Mouse (Mus musculus) hindbrain, embryonic 15.5 days (tissue): ENCODE measurements at regions not wholly inside any gene's neighbourhood (a gene's known extent, or its start where the extent isn't known, plus 50 kb on each side); places are given as distances from the start of the nearest gene placed in this dataset.

Experiments
- ATAC-seq: fragments of 200-750 bp; cut with Nextera tagmentation; 2 replicates; pipeline ENCODE4 v1.8.0; 2017; ENCODE audit warnings: low read depth, moderate number of reproducible peaks, moderate TSS enrichment; ENCODE audit not compliant: low FRiP score
- H3K27ac ChIP-seq: fragments of 300-500 bp; sonication (generic); replicated peaks from 2 replicates; pipeline ENCODE4 v1.5.1; 2015; ENCODE audit warnings: mild to moderate bottlenecking, inconsistent platforms
- H3K27me3 ChIP-seq: fragments of 300-500 bp; sonication (generic); 2 replicates; pipeline ENCODE4 v1.6.1; 2015; ENCODE audit warnings: control low read depth, inconsistent platforms
- H3K36me3 ChIP-seq: fragments of 300-500 bp; sonication (generic); 2 replicates; pipeline ENCODE4 v1.6.1; 2015; ENCODE audit warnings: control low read depth, inconsistent platforms
- H3K4me1 ChIP-seq: fragments of 300-500 bp; sonication (generic); replicated peaks from 2 replicates; pipeline ENCODE4 v1.6.1; 2015; ENCODE audit warnings: control low read depth, inconsistent platforms
- H3K4me2 ChIP-seq: fragments of 300-500 bp; sonication (generic); 2 replicates; pipeline ENCODE4 v1.6.1; 2015; ENCODE audit warnings: moderate library complexity, mild to moderate bottlenecking, inconsistent platforms
- H3K4me3 ChIP-seq: fragments of 300-500 bp; sonication (generic); 2 replicates; pipeline ENCODE4 v1.5.1; 2015; ENCODE audit warnings: mild to moderate bottlenecking, inconsistent platforms
- H3K9ac ChIP-seq: fragments of 300-500 bp; sonication (generic); 2 replicates; pipeline ENCODE4 v1.6.1; 2015; ENCODE audit warnings: inconsistent platforms
- H3K9me3 ChIP-seq: fragments of 300-500 bp; sonication (generic); 2 replicates; pipeline ENCODE4 v1.6.1; 2016; ENCODE audit warnings: control low read depth, inconsistent platforms
- WGBS: fragments of 180-500 bp; shearing (Covaris S2); methylation state at CpG from one replicate; pipeline ENCODE4 v1.1.7; 2015; 5-methylcytosine and 5-hydroxymethylcytosine counted together

- H3K9ac ChIP-seq: no peak overlapping the region
- H3K27ac ChIP-seq: no peak overlapping the region
- H3K27me3 ChIP-seq: no peaks in the 10 kb centered on the region
- no peak overlapping the region for H3K4me3 ChIP-seq
- H3K9me3 ChIP-seq: no peaks in the 10 kb centered on the region
- ATAC-seq: no peak
- no peak overlapping the region for H3K4me2 ChIP-seq
- no peaks in the 10 kb centered on the region for H3K4me1 ChIP-seq
- H3K36me3 ChIP-seq: no peaks in the 10 kb centered on the region
- WGBS: 0% methylated on average over 1 of the region's 1 CpGs
Measured at GRCm38 (mm10) chr3:50761766-50762165, 318.4 kb upstream of the Slc7a11 start.

GRCm38 (mm10) chr3:50758106-50758505, 314.7 kb upstream of the Slc7a11 start:
- Histone ChIP-seq H3K9me3 (no peaks in the 10 kb centered on the region), H3K27ac (no peak overlapping the region), H3K4me1 (no peaks in the 10 kb centered on the region), H3K4me3 (no peak overlapping the region), H3K9ac (no peak overlapping the region), H3K27me3 (no peaks in the 10 kb centered on the region), H3K4me2 (no peak overlapping the region), H3K36me3 (no peaks in the 10 kb centered on the region)
- WGBS: 86% methylated on average over 1 of the region's 1 CpGs
- ATAC-seq: no peak

- WGBS: 86% methylated on average over 1 of the region's 1 CpGs
- H3K27ac ChIP-seq: no peak overlapping the region
- no peak overlapping the region for H3K9ac ChIP-seq
- peaks cover 5% of the 10 kb centered on the region; the same call in 1 of the 2 replicates for H3K4me1 ChIP-seq
- H3K4me2 ChIP-seq: no peak overlapping the region
- ATAC-seq: no peak
- H3K36me3 ChIP-seq: no peaks in the 10 kb centered on the region
- H3K9me3 ChIP-seq: no peaks in the 10 kb centered on the region
- H3K4me3 ChIP-seq: no peak overlapping the region
- H3K27me3 ChIP-seq: no peaks in the 10 kb centered on the region
Measured at GRCm38 (mm10) chr3:50737173-50737572, 293.8 kb upstream of the Slc7a11 start.

- no peaks in the 10 kb centered on the region for H3K27me3 ChIP-seq
- no peaks in the 10 kb centered on the region for H3K9me3 ChIP-seq
- no peak overlapping the region for H3K9ac ChIP-seq
- WGBS: 90% methylated on average over 5 of the region's 5 CpGs
- ATAC-seq: no peak
- no peaks in the 10 kb centered on the region for H3K36me3 ChIP-seq
- H3K27ac ChIP-seq: no peak overlapping the region
- H3K4me3 ChIP-seq: no peak overlapping the region
- H3K4me2 ChIP-seq: no peak overlapping the region
- H3K4me1 ChIP-seq: no peaks in the 10 kb centered on the region
Measured at GRCm38 (mm10) chr3:50719035-50719434, 275.6 kb upstream of the Slc7a11 start.

GRCm38 (mm10) chr3:50713463-50713862, 270.0 kb upstream of the Slc7a11 start:
- H3K9ac ChIP-seq: no peak overlapping the region
- H3K4me3 ChIP-seq: no peak overlapping the region
- peaks cover 6% of the 10 kb centered on the region; the same call in 1 of the 2 replicates for H3K4me1 ChIP-seq
- no peaks in the 10 kb centered on the region for H3K36me3 ChIP-seq
- no peaks in the 10 kb centered on the region for H3K27me3 ChIP-seq
- 84% methylated on average over 6 of the region's 6 CpGs for WGBS
- no peaks in the 10 kb centered on the region for H3K9me3 ChIP-seq
- H3K27ac ChIP-seq: no peak overlapping the region
- ATAC-seq: no peak
- no peak overlapping the region for H3K4me2 ChIP-seq

DNA sequence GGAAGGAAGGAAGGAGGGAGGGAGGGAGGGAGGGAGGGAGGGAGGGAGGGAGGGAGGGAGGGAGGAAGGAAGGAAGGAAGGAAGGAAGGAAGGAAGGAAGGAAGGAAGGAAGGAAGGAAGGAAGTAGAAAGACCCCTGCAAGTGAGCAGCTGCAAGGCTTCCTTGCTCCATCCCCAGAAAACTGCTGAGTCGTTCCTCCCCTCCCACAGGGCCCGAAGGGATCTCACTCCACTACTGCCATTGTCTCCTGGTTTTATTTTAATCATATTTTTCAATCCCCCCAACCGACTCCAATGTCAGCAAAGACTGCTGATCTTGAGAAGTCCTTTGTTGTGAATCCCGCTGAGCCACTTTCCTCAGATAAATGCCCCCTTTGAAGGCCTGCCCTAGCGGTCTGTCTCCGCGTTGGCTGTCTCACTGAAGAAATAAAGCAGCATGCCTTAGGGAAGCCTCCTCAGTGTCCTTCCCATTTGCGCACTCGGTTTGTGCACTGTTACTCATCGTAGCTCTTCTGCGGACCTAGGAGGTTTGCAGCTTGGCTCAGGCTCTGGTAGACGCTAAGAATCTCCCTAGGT, 266.1 kb upstream of the Slc7a11 start:
- no peak overlapping the region for H3K9ac ChIP-seq
- no peaks in the 10 kb centered on the region for H3K9me3 ChIP-seq
- H3K27me3 ChIP-seq: no peaks in the 10 kb centered on the region
- H3K27ac ChIP-seq: no peak overlapping the region
- peak overlapping the region; percentile 37 for H3K4me2 ChIP-seq
- no peak overlapping the region for H3K4me3 ChIP-seq
- ATAC-seq: no peak
- H3K36me3 ChIP-seq: no peaks in the 10 kb centered on the region
- peaks cover 6% of the 10 kb centered on the region; the same call in 1 of the 2 replicates for H3K4me1 ChIP-seq
- WGBS: 9% methylated on average over 12 of the region's 12 CpGs

DNA sequence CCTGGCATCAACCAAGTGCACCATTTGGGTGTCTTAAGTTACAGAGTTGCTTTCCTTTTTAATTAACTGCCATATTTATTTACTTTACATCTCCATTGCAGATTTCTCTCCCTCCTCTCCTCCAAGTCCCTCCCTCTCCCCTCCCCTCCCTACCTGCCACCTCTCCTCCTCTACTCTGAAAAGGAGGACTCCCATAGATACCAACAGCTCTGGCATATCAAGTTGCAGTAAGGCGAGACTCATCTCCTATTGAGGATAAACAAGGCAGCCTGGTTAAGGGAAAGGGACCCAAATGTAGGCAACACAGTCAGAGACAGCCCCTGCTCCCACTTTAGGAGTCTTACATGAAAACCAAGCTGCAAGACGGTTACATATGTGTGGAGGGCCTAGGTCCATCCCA, 263.3 kb upstream of the Slc7a11 start:
- 76% methylated on average over 2 of the region's 2 CpGs for WGBS
- Histone ChIP-seq H3K27ac (no peak overlapping the region), H3K4me2 (no peak overlapping the region), H3K36me3 (no peaks in the 10 kb centered on the region), H3K4me1 (peaks cover 6% of the 10 kb centered on the region; the same call in 1 of the 2 replicates), H3K9me3 (no peaks in the 10 kb centered on the region), H3K4me3 (no peak overlapping the region), H3K27me3 (no peaks in the 10 kb centered on the region), H3K9ac (no peak overlapping the region)
- no peak for ATAC-seq

DNA sequence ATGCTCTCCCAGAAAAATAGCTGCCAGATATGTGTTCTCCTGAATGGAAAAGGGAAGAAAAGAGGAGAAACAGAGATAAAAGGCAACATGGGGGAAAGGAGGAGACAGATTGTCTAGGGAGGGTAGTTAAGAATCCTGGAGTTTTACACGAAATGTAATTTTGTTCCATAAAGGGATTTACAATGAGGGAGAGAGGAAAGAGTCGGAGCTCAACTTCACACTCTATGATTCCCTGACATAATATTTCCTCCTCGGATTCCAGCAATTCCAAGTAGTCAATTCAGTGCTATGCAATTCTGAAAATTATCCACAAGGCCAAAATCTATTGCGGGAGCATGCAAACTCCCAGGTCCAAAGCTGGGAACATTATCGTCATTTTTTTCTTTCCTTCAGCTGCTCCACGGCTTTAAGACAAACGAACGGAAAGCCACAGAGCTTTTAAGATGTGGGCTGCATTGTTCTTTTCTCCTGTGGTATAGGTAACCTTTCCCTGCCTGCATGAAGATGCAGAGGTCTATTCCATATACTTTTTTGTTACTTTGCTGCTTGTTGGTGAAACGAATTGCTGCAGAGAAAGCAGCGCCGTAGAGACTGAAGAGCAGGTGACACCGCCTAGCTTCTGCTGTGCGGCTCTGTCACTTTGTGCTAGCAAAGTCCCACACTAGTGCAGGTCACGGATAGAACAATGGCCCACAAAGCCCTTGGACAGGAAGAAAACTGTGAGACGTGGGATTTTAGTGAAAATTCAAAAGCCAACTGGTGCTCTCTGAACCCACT, 251.7 kb upstream of the Slc7a11 start:
- Histone ChIP-seq H3K4me2 (0 out of 2 replicates have a peak overlapping the region, but pooled peaks have one; percentile 17), H3K27ac (peak overlapping the region; percentile 63)

DNA sequence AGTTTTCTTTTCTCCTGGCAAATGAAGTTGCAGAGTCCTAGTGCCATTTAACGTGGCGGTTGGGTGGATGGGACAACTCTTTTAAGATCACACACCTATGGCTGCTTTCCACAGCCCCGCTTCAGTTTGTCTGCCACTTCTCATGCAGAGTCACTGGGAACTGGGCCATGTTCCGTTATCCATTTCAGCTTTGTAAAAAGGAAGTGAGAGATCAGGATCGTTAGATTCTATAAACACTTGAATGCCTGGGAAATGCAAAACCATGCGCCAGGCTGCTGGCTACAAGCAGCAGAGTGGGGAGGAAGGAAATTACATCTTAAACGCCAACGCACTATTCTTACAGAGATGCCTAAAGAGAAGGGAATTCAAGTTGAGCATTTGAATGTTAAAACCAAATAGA, 251.1 kb upstream of the Slc7a11 start:
- 31% methylated on average over 8 of the region's 8 CpGs for WGBS
- no peaks in the 10 kb centered on the region for H3K36me3 ChIP-seq
- 0 out of 2 replicates have a peak overlapping the region, but pooled peaks have one; percentile 17 for H3K4me2 ChIP-seq
- ATAC-seq: no peak
- no peak overlapping the region for H3K9ac ChIP-seq
- H3K27ac ChIP-seq: peak overlapping the region; percentile 63
- no peaks in the 10 kb centered on the region for H3K27me3 ChIP-seq
- no peak overlapping the region for H3K4me3 ChIP-seq
- no peaks in the 10 kb centered on the region for H3K9me3 ChIP-seq
- peaks cover 12% of the 10 kb centered on the region; the same call in 1 of the 2 replicates for H3K4me1 ChIP-seq

More for the DNA sequence above, 251.7 kb upstream of the Slc7a11 start:
- no peak overlapping the region for H3K9ac ChIP-seq
- H3K4me1 ChIP-seq: peaks cover 12% of the 10 kb centered on the region; the same call in 1 of the 2 replicates
- no peak for ATAC-seq
- no peaks in the 10 kb centered on the region for H3K36me3 ChIP-seq
- no peaks in the 10 kb centered on the region for H3K9me3 ChIP-seq
- 49% methylated on average over 15 of the region's 15 CpGs for WGBS
- no peak overlapping the region for H3K4me3 ChIP-seq
- no peaks in the 10 kb centered on the region for H3K27me3 ChIP-seq

DNA sequence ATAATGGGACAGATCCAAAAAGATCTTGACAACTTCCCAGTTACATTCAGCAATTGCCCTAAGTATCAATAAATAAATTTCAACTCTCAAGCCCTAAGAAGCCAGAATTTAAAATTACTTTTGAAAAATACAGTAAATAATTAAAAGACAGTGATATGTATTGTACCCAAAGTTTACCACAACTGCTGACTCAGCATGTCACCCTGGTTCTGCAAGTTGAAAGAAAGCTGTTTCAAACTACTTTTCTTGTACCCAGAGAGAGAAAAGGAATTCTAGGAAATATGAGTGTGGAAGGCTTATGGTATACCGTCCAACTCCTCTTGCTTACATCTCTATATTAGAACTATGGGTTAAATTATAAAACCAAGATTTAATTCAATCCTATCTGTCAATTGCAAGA, 248.9 kb upstream of the Slc7a11 start:
- Histone ChIP-seq H3K36me3 (no peaks in the 10 kb centered on the region), H3K27ac (no peak overlapping the region), H3K4me1 (peaks cover 12% of the 10 kb centered on the region; the same call in 1 of the 2 replicates), H3K4me3 (no peak overlapping the region), H3K27me3 (no peaks in the 10 kb centered on the region), H3K9me3 (no peaks in the 10 kb centered on the region), H3K9ac (no peak overlapping the region), H3K4me2 (no peak overlapping the region)
- ATAC-seq: no peak
- 94% methylated on average over 1 of the region's 1 CpGs for whole genome bisulfite sequencing

DNA sequence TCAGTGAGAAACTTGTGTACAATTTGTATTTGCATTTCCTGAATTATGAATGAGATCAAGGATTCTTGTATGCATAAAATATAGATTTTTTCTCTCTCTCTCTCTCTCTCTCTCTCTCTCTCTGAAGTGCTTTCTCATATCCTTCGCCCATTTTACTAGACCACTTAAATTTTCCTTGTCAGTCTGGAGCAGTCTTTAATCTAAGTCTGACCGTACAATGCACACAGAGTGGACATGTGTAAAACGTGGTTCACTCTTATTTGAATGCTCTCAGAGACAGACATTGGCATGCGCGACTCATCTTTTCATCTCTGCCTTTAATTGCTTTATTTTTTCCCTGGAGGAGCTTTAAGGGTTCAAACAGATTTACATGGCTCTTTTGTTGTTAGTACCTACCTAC, 247.3 kb upstream of the Slc7a11 start:
- no peak overlapping the region for H3K27ac ChIP-seq
- H3K9ac ChIP-seq: no peak overlapping the region
- H3K36me3 ChIP-seq: no peaks in the 10 kb centered on the region
- no peak overlapping the region for H3K4me3 ChIP-seq
- no peak overlapping the region for H3K4me2 ChIP-seq
- no peaks in the 10 kb centered on the region for H3K27me3 ChIP-seq
- peaks cover 12% of the 10 kb centered on the region; the same call in 1 of the 2 replicates for H3K4me1 ChIP-seq
- no peak for ATAC-seq
- no peaks in the 10 kb centered on the region for H3K9me3 ChIP-seq
- WGBS: 61% methylated on average over 5 of the region's 5 CpGs

DNA sequence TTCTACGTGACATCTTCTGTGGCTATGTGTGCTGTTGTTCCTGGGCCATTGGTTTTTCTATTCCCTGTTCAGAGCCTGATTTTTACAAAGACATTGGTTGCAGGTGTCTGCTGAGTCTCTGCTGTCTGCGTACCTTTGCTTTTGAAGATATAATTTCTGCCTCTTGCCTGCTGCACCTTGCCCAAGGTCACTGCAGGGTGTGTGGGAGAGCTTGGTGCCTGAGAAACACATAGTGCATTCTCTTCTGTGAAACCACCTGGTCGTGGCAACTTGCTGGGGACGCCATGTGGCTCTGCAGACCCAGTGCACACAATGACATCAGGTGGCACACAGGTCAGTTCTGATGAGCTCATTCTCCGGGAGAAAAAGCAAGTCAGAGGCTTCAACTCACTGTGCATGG, 246.0 kb upstream of the Slc7a11 start:
- no peak for ATAC-seq
- Histone ChIP-seq H3K36me3 (no peaks in the 10 kb centered on the region), H3K4me3 (no peak overlapping the region), H3K4me1 (peaks cover 1% of the 10 kb centered on the region; the same call in 1 of the 2 replicates), H3K27ac (no peak overlapping the region), H3K9ac (no peak overlapping the region), H3K9me3 (no peaks in the 10 kb centered on the region), H3K27me3 (no peaks in the 10 kb centered on the region), H3K4me2 (no peak overlapping the region)
- WGBS: 90% methylated on average over 5 of the region's 5 CpGs
